Mouse (Mus musculus): ENCODE results near the gene Pafah1b1. TPM values are rescaled to one million over a fixed set of nuclear protein-coding genes. Genes with fewer than 3 reads are reported as not detected.
A peak's percentile ranks its signal among the peaks of the same experiment; 100 is the strongest.

The Pafah1b1 gene
- polyA plus RNA-seq, 1 experiment from 2014 or later = 67.2 TPM

GRCm38 (mm10) chr11:74638791-74639411, 85.6 kb downstream of the Pafah1b1 start:
- Histone ChIP-seq H3K9me3 (ENCODE audit: low read depth, low read length) (no peaks in the 10 kb centered on the region), H3K27ac (ENCODE audit: low read depth) (peak overlapping the region; percentile 88), H3K9ac (peak overlapping the region; percentile 76), H3K4me2 (peak overlapping the region; percentile 82), H3K4me3 (ENCODE audit: low read depth, low read length) (peak overlapping the region; percentile 73), H3K36me3 (ENCODE audit: insufficient read depth) (no peaks in the 10 kb centered on the region), H3K27me3 (ENCODE audit: insufficient read depth, low read length) (no peaks in the 10 kb centered on the region), H3K4me1 (ENCODE audit: insufficient read depth) (peaks cover 9% of the 10 kb centered on the region)
- peak; percentile 29 for ATAC-seq (ENCODE audit: insufficient read depth)
- DNase-seq = peak; percentile 22
- 6% methylated on average over 9 of the region's 9 CpGs for WGBS
- TF ChIP-seq CTCF (IDR thresholded peaks at IDR 0.05; ENCODE audit: low read depth) = no peak

- H3K27me3 ChIP-seq (ENCODE audit: insufficient read depth, low read length) = no peaks in the 10 kb centered on the region
- no peaks in the 10 kb centered on the region for H3K9me3 ChIP-seq (ENCODE audit: low read depth, low read length)
- DNase-seq = peak; percentile 91
- under 1% methylated on average over 78 of the region's 86 CpGs for WGBS
- H3K27ac ChIP-seq (ENCODE audit: low read depth) = peak overlapping the region; percentile 88
- H3K9ac ChIP-seq = peak overlapping the region; percentile 76
- H3K4me2 ChIP-seq = peak overlapping the region; percentile 82
- peak; percentile 96 for ATAC-seq (ENCODE audit: insufficient read depth)
- peaks cover 9% of the 10 kb centered on the region for H3K4me1 ChIP-seq (ENCODE audit: insufficient read depth)
- peak; percentile 27; the same call in 1 of the 2 replicates for TF ChIP-seq CTCF (IDR thresholded peaks at IDR 0.05; ENCODE audit: low read depth)
- H3K36me3 ChIP-seq (ENCODE audit: insufficient read depth) = no peaks in the 10 kb centered on the region
- peak overlapping the region; percentile 73 for H3K4me3 ChIP-seq (ENCODE audit: low read depth, low read length)
These were observed 86.3 kb downstream of the Pafah1b1 start for GRCm38 (mm10) chr11:74637971-74638790.

- TF ChIP-seq CTCF (IDR thresholded peaks at IDR 0.05; ENCODE audit: low read depth) = no peak
- DNase-seq = no peak
- no peak for ATAC-seq (ENCODE audit: insufficient read depth)
- H3K9ac ChIP-seq = peak overlapping the region; percentile 76; the same call in 1 of the 2 replicates
- H3K27ac ChIP-seq (ENCODE audit: low read depth) = no peak overlapping the region
- H3K36me3 ChIP-seq (ENCODE audit: insufficient read depth) = no peaks in the 10 kb centered on the region
- H3K4me2 ChIP-seq = peak overlapping the region; percentile 82
- peak overlapping the region; percentile 73 for H3K4me3 ChIP-seq (ENCODE audit: low read depth, low read length)
- H3K27me3 ChIP-seq (ENCODE audit: insufficient read depth, low read length) = no peaks in the 10 kb centered on the region
- no peaks in the 10 kb centered on the region for H3K9me3 ChIP-seq (ENCODE audit: low read depth, low read length)
- 18% methylated on average over 8 of the region's 8 CpGs for WGBS
- peaks cover 9% of the 10 kb centered on the region for H3K4me1 ChIP-seq (ENCODE audit: insufficient read depth)
These were observed 87.0 kb downstream of the Pafah1b1 start for GRCm38 (mm10) chr11:74637486-74637885.

GRCm38 (mm10) chr11:74634490-74635275, 89.8 kb downstream of the Pafah1b1 start:
- Histone ChIP-seq H3K36me3 (ENCODE audit: insufficient read depth) (no peaks in the 10 kb centered on the region), H3K4me2 (no peak overlapping the region), H3K27ac (ENCODE audit: low read depth) (no peak overlapping the region), H3K9ac (no peak overlapping the region), H3K9me3 (ENCODE audit: low read depth, low read length) (no peaks in the 10 kb centered on the region), H3K4me3 (ENCODE audit: low read depth, low read length) (no peak overlapping the region), H3K4me1 (ENCODE audit: insufficient read depth) (peaks cover 9% of the 10 kb centered on the region), H3K27me3 (ENCODE audit: insufficient read depth, low read length) (no peaks in the 10 kb centered on the region)
- peak; percentile 94 for DNase-seq
- TF ChIP-seq CTCF (IDR thresholded peaks at IDR 0.05; ENCODE audit: low read depth) = peak; percentile 95
- WGBS = 61% methylated on average over 5 of the region's 5 CpGs
- ATAC-seq (ENCODE audit: insufficient read depth) = no peak

GRCm38 (mm10) chr11:74631880-74632789, 92.3 kb downstream of the Pafah1b1 start:
- H3K27me3 ChIP-seq (ENCODE audit: insufficient read depth, low read length) = no peaks in the 10 kb centered on the region
- H3K36me3 ChIP-seq (ENCODE audit: insufficient read depth) = no peaks in the 10 kb centered on the region
- no peak overlapping the region for H3K4me3 ChIP-seq (ENCODE audit: low read depth, low read length)
- no peak for TF ChIP-seq CTCF (IDR thresholded peaks at IDR 0.05; ENCODE audit: low read depth)
- no peak overlapping the region for H3K27ac ChIP-seq (ENCODE audit: low read depth)
- ATAC-seq (ENCODE audit: insufficient read depth) (no peak), DNase-seq (no peak)
- no peak overlapping the region for H3K9ac ChIP-seq
- WGBS = 46% methylated on average over 7 of the region's 7 CpGs
- no peaks in the 10 kb centered on the region for H3K4me1 ChIP-seq (ENCODE audit: insufficient read depth)
- H3K4me2 ChIP-seq = no peak overlapping the region
- H3K9me3 ChIP-seq (ENCODE audit: low read depth, low read length) = no peaks in the 10 kb centered on the region

- Histone ChIP-seq H3K4me2 (no peak overlapping the region), H3K27me3 (ENCODE audit: insufficient read depth, low read length) (no peaks in the 10 kb centered on the region), H3K27ac (ENCODE audit: low read depth) (no peak overlapping the region), H3K4me1 (ENCODE audit: insufficient read depth) (peaks cover 4% of the 10 kb centered on the region; the same call in 1 of the 2 replicates), H3K4me3 (ENCODE audit: low read depth, low read length) (no peak overlapping the region), H3K9me3 (ENCODE audit: low read depth, low read length) (no peaks in the 10 kb centered on the region), H3K9ac (no peak overlapping the region), H3K36me3 (ENCODE audit: insufficient read depth) (no peaks in the 10 kb centered on the region)
- no peak for ATAC-seq (ENCODE audit: insufficient read depth)
- WGBS = 75% methylated on average over 3 of the region's 3 CpGs
- TF ChIP-seq CTCF (IDR thresholded peaks at IDR 0.05; ENCODE audit: low read depth) = no peak
- DNase-seq = no peak
These were observed 97.0 kb downstream of the Pafah1b1 start for GRCm38 (mm10) chr11:74627481-74627880.

Data from lung, embryonic 14.5 days (tissue).